Mouse (Mus musculus): ENCODE measurements around the gene Col18a1. TPM values are rescaled to one million over a fixed set of nuclear protein-coding genes. Genes with fewer than 3 reads are reported as not detected.

Gene Col18a1
- polyA plus RNA-seq, 1 experiment from 2014 or later: 33.6 TPM

GRCm38 (mm10) chr10:77030666-77031065, 135.7 kb downstream of the Col18a1 start:
- peaks cover 24% of the 10 kb centered on the region for H3K4me1 ChIP-seq
- no peak overlapping the region for H3K9ac ChIP-seq
- WGBS: 85% methylated on average over 5 of the region's 5 CpGs
- ATAC-seq (replicated peaks): no peak
- H3K4me3 ChIP-seq: no peak overlapping the region
- H3K9me3 ChIP-seq: no peaks in the 10 kb centered on the region
- H3K36me3 ChIP-seq (replicated peaks): no peaks in the 10 kb centered on the region
- H3K4me2 ChIP-seq: no peak overlapping the region
- H3K27me3 ChIP-seq (replicated peaks): 0 out of 2 replicates have a peak, but pooled peaks cover 3% of the 10 kb centered on the region
- no peak overlapping the region for H3K27ac ChIP-seq

- Histone ChIP-seq H3K9me3 (no peaks in the 10 kb centered on the region), H3K27me3 (replicated peaks) (0 out of 2 replicates have a peak, but pooled peaks cover 3% of the 10 kb centered on the region), H3K4me2 (no peak overlapping the region), H3K4me3 (no peak overlapping the region), H3K27ac (no peak overlapping the region), H3K4me1 (peaks cover 17% of the 10 kb centered on the region), H3K9ac (no peak overlapping the region), H3K36me3 (replicated peaks) (no peaks in the 10 kb centered on the region)
- ATAC-seq (replicated peaks): no peak
- WGBS: 84% methylated on average over 4 of the region's 4 CpGs
These were observed 136.6 kb downstream of the Col18a1 start for GRCm38 (mm10) chr10:77029761-77030160.

GRCm38 (mm10) chr10:77028782-77029296, 137.5 kb downstream of the Col18a1 start:
- 0 out of 2 replicates have a peak, but pooled peaks cover 3% of the 10 kb centered on the region for H3K27me3 ChIP-seq (replicated peaks)
- H3K4me2 ChIP-seq: no peak overlapping the region
- no peak overlapping the region for H3K4me3 ChIP-seq
- no peak for ATAC-seq (replicated peaks)
- H3K27ac ChIP-seq: no peak overlapping the region
- H3K36me3 ChIP-seq (replicated peaks): no peaks in the 10 kb centered on the region
- H3K9me3 ChIP-seq: no peaks in the 10 kb centered on the region
- WGBS: 76% methylated on average over 6 of the region's 6 CpGs
- peaks cover 8% of the 10 kb centered on the region for H3K4me1 ChIP-seq
- no peak overlapping the region for H3K9ac ChIP-seq

DNA sequence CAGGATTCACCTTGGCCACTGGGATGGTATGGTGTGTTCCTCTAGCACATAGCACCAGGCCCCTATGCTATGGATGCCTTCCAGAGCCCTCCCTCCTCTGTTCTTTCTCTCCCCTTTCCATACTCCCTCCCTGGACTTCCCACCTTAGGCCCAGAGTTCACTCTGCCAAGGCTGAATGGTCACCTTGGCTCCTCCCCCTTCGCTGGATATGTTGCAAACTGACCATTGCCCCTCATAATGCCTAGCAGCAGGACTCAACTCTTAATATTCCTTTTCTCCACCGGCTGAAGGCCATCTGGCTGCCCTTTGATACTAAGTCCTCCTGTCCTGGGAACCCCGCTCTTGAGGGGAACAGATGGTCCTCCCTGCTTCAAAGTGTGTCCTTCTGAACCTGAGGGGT, 139.4 kb downstream of the Col18a1 start:
- Histone ChIP-seq H3K27me3 (replicated peaks) (0 out of 2 replicates have a peak, but pooled peaks cover 3% of the 10 kb centered on the region), H3K9ac (no peak overlapping the region), H3K27ac (no peak overlapping the region), H3K4me3 (no peak overlapping the region), H3K9me3 (no peaks in the 10 kb centered on the region), H3K4me1 (peaks cover 3% of the 10 kb centered on the region; the same call in 1 of the 2 replicates), H3K36me3 (replicated peaks) (no peaks in the 10 kb centered on the region), H3K4me2 (no peak overlapping the region)
- 86% methylated on average over 3 of the region's 3 CpGs for WGBS
- no peak for ATAC-seq (replicated peaks)

- WGBS: 81% methylated on average over 5 of the region's 5 CpGs
- 0 out of 2 replicates have a peak, but pooled peaks cover 3% of the 10 kb centered on the region for H3K27me3 ChIP-seq (replicated peaks)
- no peak overlapping the region for H3K4me2 ChIP-seq
- no peaks in the 10 kb centered on the region for H3K36me3 ChIP-seq (replicated peaks)
- H3K27ac ChIP-seq: no peak overlapping the region
- no peaks in the 10 kb centered on the region for H3K4me1 ChIP-seq
- ATAC-seq (replicated peaks): no peak
- H3K4me3 ChIP-seq: no peak overlapping the region
- H3K9me3 ChIP-seq: no peaks in the 10 kb centered on the region
- no peak overlapping the region for H3K9ac ChIP-seq
These were observed 142.1 kb downstream of the Col18a1 start for GRCm38 (mm10) chr10:77024231-77024630.

GRCm38 (mm10) chr10:77022301-77023130, 143.8 kb downstream of the Col18a1 start:
- no peaks in the 10 kb centered on the region for H3K4me1 ChIP-seq
- 88% methylated on average over 13 of the region's 13 CpGs for WGBS
- H3K4me3 ChIP-seq: no peak overlapping the region
- no peaks in the 10 kb centered on the region for H3K9me3 ChIP-seq
- no peaks in the 10 kb centered on the region for H3K27me3 ChIP-seq (replicated peaks)
- no peak overlapping the region for H3K4me2 ChIP-seq
- no peak overlapping the region for H3K9ac ChIP-seq
- H3K27ac ChIP-seq: no peak overlapping the region
- no peak for ATAC-seq (replicated peaks)
- H3K36me3 ChIP-seq (replicated peaks): no peaks in the 10 kb centered on the region

DNA sequence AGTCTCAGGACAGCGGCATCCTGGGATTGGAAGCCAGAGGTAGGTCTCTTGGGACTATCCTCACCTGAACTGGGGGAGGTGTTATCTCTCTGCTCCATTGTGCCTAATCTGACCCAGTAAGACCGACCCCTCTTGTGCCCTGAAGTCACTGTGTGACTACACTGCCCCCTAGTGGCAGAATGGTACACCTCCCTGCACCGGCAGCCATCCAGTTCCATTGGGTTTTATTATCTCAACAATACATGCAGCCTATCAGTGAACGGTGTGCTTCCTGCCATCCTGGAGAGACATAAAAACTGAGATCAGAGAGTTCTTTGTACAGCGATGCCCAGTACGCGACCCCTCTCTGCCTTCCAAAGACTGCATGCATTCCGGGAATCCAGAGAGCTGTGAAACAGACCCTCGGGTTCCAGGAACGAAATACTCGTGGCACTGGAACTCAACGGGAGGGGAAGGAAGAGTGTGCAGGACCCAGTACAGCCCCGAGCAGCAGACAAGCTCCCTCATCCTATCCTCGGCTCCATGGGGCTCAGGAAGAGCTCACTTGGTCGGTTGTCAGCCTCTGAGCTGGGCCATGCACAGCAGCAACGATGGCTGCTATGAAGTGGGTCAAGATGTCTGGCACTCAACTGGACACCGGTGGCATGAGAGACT, 144.8 kb downstream of the Col18a1 start:
- Histone ChIP-seq H3K27ac (no peak overlapping the region), H3K27me3 (replicated peaks) (no peaks in the 10 kb centered on the region), H3K9me3 (no peaks in the 10 kb centered on the region), H3K4me2 (peak overlapping the region; percentile 27), H3K36me3 (replicated peaks) (no peaks in the 10 kb centered on the region), H3K9ac (no peak overlapping the region), H3K4me1 (no peaks in the 10 kb centered on the region), H3K4me3 (no peak overlapping the region)
- peak; percentile 73 for ATAC-seq (replicated peaks)
- 41% methylated on average over 17 of the region's 17 CpGs for WGBS

- Histone ChIP-seq H3K4me1 (no peaks in the 10 kb centered on the region), H3K9me3 (no peaks in the 10 kb centered on the region), H3K4me3 (no peak overlapping the region), H3K4me2 (no peak overlapping the region), H3K27me3 (replicated peaks) (no peaks in the 10 kb centered on the region), H3K27ac (no peak overlapping the region), H3K36me3 (replicated peaks) (no peaks in the 10 kb centered on the region), H3K9ac (no peak overlapping the region)
- no peak for ATAC-seq (replicated peaks)
- WGBS: 73% methylated on average over 9 of the region's 9 CpGs
These were observed 148.7 kb downstream of the Col18a1 start for GRCm38 (mm10) chr10:77017662-77018061.

- H3K36me3 ChIP-seq (replicated peaks): no peaks in the 10 kb centered on the region
- no peak overlapping the region for H3K4me3 ChIP-seq
- WGBS: 77% methylated on average over 2 of the region's 2 CpGs
- H3K9ac ChIP-seq: no peak overlapping the region
- H3K27me3 ChIP-seq (replicated peaks): no peaks in the 10 kb centered on the region
- no peaks in the 10 kb centered on the region for H3K4me1 ChIP-seq
- no peak overlapping the region for H3K4me2 ChIP-seq
- H3K9me3 ChIP-seq: no peaks in the 10 kb centered on the region
- ATAC-seq (replicated peaks): no peak
- H3K27ac ChIP-seq: no peak overlapping the region
These were observed 149.3 kb downstream of the Col18a1 start for GRCm38 (mm10) chr10:77017061-77017460.

DNA sequence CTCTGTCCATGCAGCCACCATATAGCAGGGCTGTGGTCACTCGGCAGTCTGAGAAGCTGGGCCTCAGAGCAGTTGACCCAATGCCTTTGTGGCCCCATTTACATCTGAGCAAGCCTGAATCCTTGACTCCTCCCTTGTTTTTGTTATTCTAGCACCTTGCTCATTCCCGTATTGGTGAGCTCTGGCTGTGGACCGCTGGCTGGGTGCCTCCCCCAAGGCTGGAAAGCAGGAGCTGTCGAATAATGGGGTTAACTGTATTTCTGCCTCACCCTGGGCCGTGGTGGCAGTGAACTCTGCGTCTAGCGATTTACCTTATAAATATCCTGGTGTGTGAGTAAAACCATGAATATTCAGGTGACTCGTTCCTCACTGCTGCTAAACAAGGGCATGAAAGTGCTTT, 149.8 kb downstream of the Col18a1 start:
- no peak overlapping the region for H3K27ac ChIP-seq
- H3K36me3 ChIP-seq (replicated peaks): no peaks in the 10 kb centered on the region
- H3K9me3 ChIP-seq: no peaks in the 10 kb centered on the region
- ATAC-seq (replicated peaks): no peak
- no peak overlapping the region for H3K9ac ChIP-seq
- H3K4me2 ChIP-seq: no peak overlapping the region
- 34% methylated on average over 8 of the region's 8 CpGs for WGBS
- H3K4me1 ChIP-seq: no peaks in the 10 kb centered on the region
- H3K27me3 ChIP-seq (replicated peaks): no peaks in the 10 kb centered on the region
- no peak overlapping the region for H3K4me3 ChIP-seq

GRCm38 (mm10) chr10:77016080-77016479, 150.3 kb downstream of the Col18a1 start:
- Histone ChIP-seq H3K27ac (no peak overlapping the region), H3K27me3 (replicated peaks) (no peaks in the 10 kb centered on the region), H3K9ac (no peak overlapping the region), H3K9me3 (no peaks in the 10 kb centered on the region), H3K4me2 (no peak overlapping the region), H3K4me3 (no peak overlapping the region), H3K4me1 (no peaks in the 10 kb centered on the region), H3K36me3 (replicated peaks) (no peaks in the 10 kb centered on the region)
- no peak for ATAC-seq (replicated peaks)
- 88% methylated on average over 7 of the region's 7 CpGs for WGBS

DNA sequence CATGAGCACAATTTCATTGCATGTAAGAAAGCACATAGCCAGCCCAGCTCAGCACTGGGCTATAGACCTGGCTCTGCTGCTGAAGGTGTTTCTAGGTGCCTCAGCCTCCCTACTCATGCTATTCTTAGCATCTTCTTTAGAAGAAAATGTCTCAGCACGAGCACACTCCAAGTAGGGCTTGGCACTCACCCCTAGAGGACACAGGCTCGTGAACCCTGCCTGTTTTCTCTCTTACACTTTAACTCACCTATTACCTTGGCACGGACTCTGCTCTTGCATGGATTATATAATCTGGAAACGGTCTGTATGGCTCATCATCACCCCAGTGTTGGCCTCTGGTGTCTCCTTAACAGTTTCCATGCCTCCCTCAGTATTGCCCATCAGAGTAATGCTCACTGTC, 154.7 kb downstream of the Col18a1 start:
- H3K4me1 ChIP-seq: peaks cover 11% of the 10 kb centered on the region
- no peak overlapping the region for H3K27ac ChIP-seq
- H3K36me3 ChIP-seq (replicated peaks): no peaks in the 10 kb centered on the region
- H3K4me2 ChIP-seq: no peak overlapping the region
- ATAC-seq (replicated peaks): no peak
- no peak overlapping the region for H3K4me3 ChIP-seq
- H3K9me3 ChIP-seq: no peaks in the 10 kb centered on the region
- WGBS: 88% methylated on average over 4 of the region's 4 CpGs
- H3K27me3 ChIP-seq (replicated peaks): no peaks in the 10 kb centered on the region
- no peak overlapping the region for H3K9ac ChIP-seq

Data from midbrain, embryonic 15.5 days (tissue).